Mouse (Mus musculus): Measurements from ENCODE around the gene Rxra. TPM values are rescaled to one million over a fixed set of nuclear protein-coding genes. Genes with fewer than 3 reads are reported as not detected.

Gene Rxra
- polyA plus RNA-seq, 1 experiment from 2014 or later: 11.2 TPM

DNA sequence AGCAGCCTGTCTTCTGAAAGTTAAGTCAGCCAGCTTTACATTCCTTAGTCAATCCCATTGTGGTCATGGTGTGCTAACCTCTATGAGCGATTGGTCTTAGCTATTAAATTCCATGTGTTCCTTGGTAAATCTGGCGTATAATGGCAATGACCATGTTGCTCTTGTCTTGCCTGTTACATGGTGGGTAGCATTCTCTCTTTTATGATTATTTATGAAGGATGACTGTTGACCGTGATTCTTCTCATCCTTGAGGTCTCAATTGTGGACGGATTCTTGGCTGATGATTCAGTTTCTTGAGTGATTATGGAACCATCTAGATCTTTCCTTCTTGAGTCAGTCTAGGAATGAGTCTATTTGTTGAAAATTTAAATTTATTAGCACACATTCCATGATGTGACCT, 133.7 kb downstream of the Rxra start:
- Histone ChIP-seq H3K27me3 (no peaks in the 10 kb centered on the region), H3K4me1 (0 out of 2 replicates have a peak, but pooled peaks cover 3% of the 10 kb centered on the region), H3K9me3 (replicated peaks) (no peaks in the 10 kb centered on the region), H3K9ac (no peak overlapping the region), H3K4me2 (replicated peaks) (no peak overlapping the region), H3K27ac (no peak overlapping the region), H3K36me3 (no peaks in the 10 kb centered on the region), H3K4me3 (no peak overlapping the region)
- no peak for ATAC-seq (ENCODE audit: low FRiP score)
- WGBS: 89% methylated on average over 4 of the region's 4 CpGs

Other genes with a start within 250 kb of the Rxra start
- 23.0 and 23.6 TPM in 2 replicates for gene Vav2, start 249.4 kb upstream of the Rxra start, polyA plus RNA-seq (2016; fragmentation: Nextera tagmentation; extraction: Ambion mirVana)
- 18.9 and 19.3 TPM in 2 replicates for gene Brd3os, start 234.1 kb upstream of the Rxra start, polyA plus RNA-seq (2016; fragmentation: Nextera tagmentation; extraction: Ambion mirVana)
- gene Brd3, start 168.8 kb upstream of the Rxra start, polyA plus RNA-seq (2016; fragmentation: Nextera tagmentation; extraction: Ambion mirVana): 134 and 141 TPM in 2 replicates
- gene Wdr5, start 161.3 kb upstream of the Rxra start, polyA plus RNA-seq (2016; fragmentation: Nextera tagmentation; extraction: Ambion mirVana): 51.4 and 55.3 TPM in 2 replicates
- 45.9 and 55.2 TPM in 2 replicates for gene Col5a1, start 210.0 kb downstream of the Rxra start, polyA plus RNA-seq (2016; fragmentation: Nextera tagmentation; extraction: Ambion mirVana)